Mouse (Mus musculus) frontal cortex, postnatal 36 days (tissue): ENCODE measurements around the gene Grap2.

Experiments used
- DNase-seq, 2 experiments: peaks; one replicate each; pipeline ENCODE4 v3.0.0; 2022; ENCODE audit warnings: low spot score in 2 of 2

Gene Grap2

DNA sequence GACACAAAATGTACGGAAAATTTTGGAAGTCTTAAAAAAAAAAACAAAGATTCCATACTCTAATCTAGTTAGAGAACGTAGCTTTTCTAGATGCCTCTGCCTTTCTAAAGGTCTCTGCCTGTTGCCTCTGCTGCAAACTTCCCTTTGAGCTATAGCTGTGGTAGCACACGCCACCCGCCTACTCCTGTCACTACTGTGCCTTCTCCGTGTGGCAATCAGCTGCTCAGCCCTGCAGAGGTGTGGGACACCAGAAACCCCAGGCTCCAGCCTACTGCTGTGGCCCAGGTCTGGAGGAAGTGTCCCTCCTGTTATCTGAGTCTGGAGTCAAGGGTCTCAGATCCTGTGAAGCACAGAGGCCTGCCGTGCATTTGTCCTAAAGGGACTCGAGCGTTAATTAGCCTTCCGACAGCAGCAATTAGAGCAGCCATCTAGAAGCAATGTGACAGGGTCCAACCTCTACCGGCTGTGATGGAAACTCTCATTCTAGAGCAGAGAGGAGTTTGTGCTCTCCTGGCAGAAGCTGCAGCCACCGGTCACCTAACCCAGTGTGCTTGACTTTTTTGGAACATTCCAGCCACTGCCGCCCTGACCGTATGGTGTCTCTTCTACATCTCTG is 64.5 kb downstream of the Grap2 start:
- DNase-seq, result no peak

DNA sequence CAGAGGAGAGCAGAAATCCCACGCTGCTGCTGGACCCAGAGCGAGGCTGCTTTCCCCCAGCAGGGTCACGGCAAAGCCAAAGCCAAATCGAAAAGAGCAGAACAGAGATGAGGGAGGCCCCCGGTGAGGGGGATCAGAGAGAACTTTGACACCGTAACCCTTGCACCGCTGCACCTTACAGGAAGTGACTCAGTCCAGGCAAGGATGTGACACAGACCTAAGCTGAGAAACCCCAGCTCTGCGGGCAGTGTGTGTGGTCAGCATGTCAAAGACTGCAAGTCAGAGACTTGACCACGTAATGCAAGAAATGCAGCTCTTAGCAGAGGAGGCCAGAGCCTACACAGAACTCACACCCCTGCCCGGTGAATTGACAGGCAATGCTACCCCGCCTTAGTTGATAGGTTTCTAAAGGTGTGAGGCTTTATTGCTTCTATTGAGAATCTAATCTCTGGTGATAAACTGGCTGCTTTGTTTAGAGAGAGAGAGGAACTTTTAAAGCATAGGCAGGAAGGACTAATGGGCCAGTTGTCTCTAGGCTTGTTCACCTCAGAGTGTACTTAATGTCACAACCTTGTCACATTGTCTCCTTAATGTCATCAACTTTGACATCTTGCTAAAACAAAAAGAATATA is 66.8 kb downstream of the Grap2 start:
- DNase-seq, result no peak

DNA sequence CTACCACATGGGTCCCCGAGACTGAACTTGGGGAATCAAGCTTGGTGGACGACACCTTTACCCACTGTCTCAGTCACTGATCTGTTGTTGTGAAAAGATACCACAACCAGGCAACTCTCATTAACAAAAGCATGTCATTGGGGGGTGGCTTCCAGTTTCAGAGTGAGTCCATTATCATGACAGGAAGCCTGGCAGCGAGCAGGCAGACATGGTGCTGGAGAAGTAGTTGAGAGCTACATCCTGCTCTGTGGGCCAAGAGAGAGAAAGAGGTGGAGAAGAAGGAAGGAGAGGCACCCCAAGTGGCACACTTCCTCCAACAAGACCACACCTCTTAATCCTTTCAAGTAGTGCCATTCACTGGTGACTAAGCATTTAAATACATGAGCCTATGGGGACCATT is 67.5 kb downstream of the Grap2 start:
- no peak for DNase-seq

DNA sequence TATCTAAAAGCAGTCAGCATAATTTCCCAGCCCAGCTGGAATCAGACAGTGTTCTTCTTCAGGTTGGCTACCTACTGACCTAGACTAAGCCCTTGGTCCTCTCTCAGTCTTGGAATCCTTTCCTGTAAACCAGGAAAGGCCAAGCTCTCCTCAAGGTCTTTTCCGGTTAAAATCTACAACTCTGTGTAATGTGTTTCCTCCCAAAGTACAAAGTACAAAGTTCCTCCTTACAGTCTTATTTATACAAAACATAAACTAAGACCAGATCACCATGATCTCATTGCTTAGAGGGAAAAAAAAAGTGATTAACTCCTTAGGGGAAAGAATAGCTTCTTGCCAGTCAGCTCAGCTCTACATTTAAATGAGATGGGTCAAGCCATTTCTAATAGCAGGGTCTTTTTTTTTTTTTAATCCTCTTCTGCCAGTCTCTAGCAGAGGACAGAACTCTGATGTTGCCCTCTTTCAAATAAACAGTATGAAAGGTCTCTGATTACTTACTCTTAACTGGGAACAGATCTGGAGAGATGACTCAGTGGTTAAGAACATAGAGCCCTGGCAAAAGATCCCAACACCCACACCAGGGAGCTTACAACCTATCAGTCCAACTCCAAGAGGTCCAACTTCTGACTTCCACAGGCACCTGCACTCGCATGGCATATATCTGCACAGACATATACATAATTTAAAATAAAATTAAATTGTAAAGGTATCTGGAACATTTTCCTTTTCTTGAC is 69.5 kb downstream of the Grap2 start:
- no peak for DNase-seq

DNA sequence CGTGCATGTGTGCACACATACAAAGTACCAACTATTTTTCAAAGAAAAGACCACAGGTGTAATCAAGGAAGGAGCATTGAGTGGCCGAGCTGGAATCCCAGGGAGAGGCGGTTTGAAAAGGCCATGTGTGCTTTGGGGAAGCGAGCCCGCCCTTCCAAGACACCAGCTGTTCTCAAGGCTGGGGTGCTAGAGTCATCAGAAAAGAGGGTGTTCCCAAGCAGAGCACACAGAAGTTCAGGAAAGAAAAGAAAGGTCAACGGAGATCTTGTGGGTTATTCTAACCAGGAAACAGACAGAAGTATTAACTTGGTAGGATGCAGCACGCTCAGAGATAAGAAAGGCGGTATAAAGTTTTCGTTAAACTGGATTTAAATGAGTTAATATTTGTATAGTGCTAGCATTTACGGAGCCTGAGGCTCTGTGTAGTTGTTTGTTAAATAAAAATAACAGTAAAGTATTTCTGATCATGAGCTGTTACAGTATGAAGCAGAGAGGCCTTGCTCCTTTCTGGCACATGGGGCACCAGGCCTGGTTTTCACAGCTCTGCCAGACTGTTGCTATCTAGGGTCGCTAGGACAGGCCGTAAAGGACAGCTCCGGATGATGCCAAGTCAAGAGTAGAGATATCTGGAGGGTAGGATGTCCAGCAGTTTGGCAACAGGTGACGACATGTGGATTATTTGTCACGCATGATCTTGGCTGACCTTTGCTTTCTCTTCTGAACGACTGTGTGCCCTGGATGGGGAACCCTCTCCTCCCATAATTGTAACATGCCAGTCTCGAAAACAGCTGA is 72.8 kb downstream of the Grap2 start:
- DNase-seq, result no peak

DNA sequence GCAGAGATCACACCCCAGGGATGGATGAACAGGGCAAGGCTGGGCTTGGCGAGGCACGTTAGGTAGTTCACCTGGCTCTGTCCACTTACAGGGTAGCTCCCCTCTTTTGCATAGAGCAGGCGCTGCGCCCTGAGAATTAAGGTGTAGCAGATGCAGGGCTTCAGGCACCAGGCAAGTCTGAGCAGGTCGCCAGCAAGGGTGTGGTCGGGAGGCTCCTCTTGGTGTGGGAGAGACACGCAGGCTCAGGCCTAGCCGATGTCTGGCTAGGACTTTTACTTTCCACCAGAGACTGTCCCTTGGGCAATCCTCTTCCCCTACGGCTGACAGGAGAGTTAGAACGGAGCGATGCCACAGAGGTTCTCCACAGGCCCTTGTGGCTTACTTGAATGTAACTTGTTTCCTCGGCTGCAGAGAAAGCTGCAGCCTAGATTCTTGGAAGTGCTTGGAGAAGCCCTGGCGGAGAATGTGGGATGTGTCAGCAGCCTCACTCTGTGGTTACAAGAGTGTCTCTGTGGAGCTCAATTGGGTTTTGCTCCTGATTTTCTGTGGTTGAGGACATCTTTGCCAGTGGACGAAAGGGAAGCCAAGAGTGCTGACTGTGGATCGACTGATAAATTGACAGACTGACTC is 76.7 kb downstream of the Grap2 start:
- peak; percentile 44 to 63 for DNase-seq

DNA sequence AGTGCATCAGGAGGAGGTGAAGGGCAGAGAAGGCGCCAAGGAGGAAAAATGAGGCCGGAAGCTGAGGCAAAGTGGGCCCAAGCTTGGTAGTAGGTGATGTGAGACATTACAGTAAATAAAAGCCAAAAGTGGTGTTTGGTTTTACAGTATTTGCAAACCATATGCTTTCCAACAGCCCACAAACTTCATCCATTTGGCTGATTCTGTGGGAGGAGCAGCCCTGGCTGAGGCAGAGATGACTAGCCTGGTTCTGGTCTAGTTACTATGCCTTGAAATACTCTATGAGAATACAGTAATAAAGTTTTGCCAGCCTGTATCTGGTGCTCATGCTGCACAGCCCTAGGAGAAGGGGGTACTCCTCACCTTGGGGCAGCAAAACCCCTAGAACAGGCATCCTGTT is 78.0 kb downstream of the Grap2 start:
- no peak for DNase-seq

DNA sequence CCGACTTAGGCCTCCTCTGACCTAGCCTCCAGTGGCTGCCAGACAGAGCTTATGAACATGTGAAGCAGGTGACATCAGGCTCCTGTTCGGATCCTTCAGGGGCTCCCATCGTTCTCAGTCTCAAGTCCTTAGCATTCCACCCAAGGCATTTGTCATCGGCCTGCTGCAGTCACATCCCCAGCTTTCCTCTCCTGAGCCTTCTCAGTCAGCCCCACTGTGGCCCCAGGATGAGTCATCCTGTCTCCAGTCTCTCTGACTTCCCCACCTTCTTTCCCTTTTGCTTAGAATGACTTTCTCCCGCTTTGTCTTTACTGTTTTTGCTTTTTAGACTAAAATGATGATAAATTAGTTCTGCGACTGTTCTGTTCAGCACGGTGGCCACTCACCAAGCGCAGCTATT is 81.5 kb downstream of the Grap2 start:
- no peak for DNase-seq

DNA sequence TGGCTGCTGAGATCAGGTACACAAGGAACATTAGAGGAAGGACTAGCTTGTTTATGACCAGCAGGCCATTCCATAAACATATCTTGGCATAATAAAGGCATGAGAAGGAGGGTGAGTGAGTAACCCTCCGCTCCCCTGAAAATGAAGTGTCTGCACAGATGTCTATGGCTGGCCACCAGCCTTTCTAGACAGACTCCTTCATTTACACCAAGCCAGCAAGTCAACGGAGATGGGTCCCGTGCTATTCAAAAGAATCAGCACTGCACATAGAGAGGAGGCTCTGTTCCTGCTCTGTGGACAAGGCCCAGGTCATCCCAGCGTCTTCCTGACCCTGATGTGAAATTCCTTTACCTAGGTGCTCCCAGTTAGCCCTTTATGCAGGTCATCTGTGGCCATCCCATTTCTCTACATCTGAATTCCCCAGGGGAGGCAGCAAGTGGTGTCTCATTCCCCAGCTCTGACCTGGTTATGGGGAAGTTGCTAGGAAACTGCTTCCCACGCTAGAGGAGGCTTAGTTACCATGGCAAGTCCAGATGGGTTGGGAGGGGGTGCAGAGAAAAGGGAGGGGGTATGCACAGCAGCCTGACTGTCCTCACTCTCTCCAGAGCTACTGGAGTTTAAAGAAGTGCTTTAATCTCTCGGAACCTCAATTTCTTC is 86.5 kb downstream of the Grap2 start:
- DNase-seq, result peak; percentile 53 to 70

DNA sequence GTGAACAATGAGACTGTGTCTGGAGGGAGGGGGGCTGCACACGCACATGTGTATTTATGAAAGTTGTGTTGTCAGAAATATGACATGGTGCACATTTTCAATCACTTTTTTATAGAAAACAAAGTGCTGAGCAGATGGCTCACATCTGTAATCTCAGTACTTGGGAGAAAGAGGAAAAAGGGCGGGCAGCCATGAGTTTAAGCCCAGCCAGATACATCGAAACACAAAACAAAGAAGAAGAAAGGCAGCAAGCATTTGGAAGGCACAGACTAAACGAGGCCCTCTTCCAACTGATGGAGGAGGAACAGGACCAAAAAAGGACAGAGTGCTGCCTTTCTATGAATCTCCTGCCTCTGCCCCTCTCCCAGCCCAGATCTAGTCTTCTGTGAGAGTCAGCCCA is 88.6 kb downstream of the Grap2 start:
- DNase-seq, result no peak

DNA sequence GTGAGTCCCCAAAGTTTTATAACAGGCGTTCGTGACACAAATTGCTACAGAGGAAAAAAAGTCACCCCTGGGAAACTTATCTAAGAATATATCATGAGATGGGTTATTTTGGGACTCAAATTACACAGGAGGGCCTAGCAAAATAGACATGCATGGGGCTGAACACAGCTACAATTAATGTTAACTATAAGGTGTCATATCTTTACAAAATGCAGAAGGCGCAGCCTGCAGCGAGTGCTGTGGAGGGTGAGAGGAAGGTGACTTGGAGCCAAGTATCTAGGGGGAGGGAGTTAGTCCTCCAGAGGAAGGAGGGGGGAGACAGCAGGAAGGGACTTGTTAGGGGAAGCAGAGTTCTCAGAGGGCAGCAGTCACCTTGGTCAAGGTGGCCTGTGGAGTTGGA is 92.0 kb downstream of the Grap2 start:
- no peak for DNase-seq

DNA sequence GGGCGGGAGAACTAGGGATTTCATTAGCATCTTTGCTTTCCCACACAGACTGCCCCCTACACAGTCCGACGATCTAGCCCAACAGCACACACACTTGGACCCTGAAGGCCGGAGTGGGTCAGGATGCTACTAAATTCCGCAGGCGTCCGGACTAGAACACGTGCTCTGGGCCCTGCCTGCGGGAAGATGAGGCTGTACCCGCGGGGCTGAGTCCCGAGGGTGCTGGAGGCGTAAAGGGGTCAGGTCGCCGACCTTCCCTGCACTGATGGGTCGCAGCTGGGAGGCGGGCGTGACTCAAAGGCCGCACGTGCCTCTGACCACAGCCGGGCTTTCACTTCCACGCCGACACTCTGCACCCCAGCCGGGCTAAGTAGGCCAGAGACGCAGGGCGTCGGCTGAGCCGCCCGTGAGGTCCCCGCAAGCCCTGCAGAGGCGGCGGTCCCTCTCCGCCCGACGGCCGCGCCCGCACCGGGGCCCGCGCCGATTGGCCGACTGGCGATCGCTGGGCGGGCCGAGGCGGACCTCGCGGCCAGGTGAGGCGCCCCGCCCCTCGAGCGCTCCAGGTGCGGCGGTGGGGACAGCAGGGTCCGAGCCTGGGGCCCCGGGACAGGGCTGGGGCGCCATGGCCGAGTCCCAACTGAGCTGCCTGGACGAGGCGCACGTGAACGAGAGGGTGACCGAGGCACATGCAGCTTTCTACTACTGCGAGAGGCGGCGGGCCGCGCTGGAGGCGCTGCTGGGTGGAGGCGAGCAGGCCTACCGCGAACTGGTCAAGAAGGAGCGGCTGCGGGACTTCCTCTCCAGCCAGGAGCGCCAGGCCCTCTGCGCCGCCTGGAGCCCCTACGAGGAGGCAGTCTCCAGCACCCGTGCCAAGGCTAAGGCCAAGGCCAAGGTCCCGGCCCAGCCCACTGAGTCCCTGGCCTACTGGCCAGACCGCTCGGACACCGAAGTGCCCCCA is 99.2 kb downstream of the Grap2 start, which contains the start of gene Fam83f:
Fam83f (plus strand) TSS at position 553 of the 958 bp plus-strand sequence.
- no peak for DNase-seq

DNA sequence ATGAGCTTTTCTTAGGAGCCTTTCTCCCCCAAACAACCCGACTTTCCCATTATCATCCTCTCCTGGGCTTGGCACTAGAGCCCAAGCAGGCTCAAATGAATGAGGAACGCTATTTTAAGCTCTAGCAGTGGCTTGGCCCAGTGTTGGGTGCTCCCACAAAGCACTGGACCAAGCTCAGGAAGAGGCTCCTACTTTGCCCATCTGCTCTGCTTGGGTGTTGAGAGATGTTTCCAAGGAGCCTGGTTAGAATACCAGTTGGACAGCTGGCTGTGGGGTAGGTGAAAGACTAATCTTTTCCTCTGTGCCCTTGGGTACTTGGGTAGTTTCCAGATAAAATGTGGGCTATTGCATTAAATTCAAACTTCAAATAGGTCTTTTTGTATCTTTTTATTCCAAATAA is 100.4 kb downstream of the Grap2 start:
- peak in 1 of 2 experiments; percentile 66 for DNase-seq

DNA sequence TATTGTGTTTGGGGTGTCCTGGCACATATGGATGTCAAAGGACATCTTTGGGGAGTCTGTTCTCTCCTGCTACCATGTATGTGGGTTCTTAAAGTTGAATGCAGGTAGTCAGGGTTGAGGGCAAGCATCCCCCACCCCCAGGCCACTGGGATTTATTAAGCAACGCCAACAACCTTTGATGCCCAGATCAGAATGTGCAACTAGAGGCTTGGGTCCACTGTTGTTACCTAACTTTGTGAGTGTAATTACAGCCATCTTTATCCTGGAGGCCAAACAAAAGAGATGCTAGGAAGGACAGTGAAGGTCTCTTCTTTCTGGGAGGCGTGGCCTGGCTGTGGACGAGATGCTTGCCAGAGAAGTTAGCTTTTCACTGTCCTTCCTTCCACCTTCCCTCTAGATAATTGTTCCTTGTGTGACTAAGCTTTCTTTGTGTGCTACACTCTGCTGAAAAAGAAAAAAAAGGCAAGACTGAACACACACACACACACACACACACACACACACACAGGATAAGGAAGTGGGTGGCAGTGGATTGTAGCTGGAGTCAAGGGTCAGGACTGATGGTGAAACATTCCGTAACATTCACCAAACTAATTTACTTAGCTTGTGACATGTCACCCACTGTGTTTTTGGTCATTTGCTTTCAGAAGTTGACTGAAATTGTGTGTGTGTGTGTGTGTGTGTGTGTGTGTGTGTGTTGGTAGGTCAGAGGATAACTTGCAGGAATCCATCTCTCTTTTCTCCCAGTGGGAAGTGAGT is 101.1 kb downstream of the Grap2 start:
- DNase-seq, result no peak

DNA sequence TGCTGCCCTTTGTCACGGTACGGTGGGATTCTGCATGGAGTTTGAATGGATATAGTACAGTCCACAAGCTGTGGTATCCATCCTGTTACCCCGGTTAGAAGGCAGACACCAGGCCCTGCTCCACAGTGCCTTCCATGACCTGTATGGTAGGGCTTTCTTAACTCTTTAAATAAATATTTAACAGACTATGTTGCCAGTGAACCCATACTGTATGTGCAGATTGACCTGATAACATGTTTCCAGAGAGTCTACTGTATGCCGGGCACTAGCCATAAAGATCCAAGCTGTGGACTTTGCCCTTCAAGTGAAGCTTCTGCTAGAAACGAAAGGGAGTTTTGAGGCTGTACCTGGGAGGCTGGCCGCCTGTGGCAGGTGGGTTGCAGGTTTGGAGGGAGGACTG is 102.3 kb downstream of the Grap2 start:
- DNase-seq, result no peak

DNA sequence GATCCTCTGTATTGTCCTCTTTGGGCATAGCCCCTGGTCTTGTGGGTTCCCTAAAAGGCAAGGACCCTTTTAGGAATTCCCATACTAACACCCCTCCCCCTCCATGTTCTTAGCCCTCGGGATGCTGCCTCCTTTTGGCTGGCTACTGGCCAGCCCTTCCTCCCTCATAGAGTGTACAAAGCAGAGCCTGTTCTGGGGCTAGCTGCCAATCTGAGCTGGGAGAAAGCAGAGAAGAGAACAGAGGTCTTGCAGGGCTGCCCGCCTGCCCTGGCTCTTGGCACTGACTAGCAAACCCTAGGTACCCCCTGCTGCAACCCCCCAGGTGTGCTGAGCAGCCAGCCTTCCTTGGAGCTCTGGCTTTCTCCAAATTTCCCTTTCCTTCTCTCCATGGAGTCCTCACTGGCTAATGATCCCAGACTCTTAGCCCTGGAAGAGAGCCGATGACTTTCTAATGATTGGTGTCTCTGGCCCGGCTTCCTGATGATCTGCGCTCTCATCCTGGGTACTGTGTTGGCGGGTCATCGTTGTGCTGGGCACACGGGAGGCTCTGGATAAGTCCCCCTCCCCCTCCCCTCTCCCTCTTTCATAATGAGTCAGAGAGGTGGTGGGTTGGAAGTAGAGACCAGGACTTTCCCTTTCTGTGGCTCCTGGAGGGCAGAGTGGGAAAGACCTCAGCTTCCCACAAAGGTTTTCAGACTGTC is 107.3 kb downstream of the Grap2 start:
- DNase-seq, result peak; percentile 38 to 51

DNA sequence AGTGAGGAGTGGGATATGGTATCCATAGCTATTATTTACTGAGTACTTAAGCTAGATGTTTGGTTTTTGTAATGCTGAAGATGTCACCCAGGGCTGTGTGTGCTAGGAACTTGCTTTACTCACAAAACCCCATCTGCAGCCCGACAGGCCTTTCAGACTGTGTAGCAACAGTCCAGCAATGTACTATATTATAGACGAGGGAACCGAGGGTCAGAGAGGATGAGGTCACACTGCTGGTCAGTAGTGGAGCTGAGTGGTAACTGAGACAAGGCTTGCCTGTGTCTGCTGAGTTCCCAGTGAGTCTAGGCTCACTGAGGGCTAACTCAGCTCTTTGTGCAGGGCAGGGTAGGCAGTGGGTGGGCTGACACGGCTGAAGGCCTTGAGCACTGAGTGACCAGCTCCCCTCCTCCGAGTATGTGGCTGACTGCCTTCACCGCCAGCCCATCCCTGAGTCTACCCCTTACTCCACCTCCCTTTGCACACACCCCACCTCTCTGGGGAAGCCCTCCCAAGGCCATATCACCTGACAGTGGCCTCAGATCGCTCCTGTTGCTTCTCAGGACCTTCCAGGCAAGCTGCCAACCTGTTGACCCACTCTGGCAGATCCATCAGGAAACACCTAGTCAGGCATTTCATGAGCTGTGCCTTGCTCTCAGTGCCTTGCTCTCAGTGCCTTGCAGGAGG is 108.1 kb downstream of the Grap2 start:
- no peak for DNase-seq

DNA sequence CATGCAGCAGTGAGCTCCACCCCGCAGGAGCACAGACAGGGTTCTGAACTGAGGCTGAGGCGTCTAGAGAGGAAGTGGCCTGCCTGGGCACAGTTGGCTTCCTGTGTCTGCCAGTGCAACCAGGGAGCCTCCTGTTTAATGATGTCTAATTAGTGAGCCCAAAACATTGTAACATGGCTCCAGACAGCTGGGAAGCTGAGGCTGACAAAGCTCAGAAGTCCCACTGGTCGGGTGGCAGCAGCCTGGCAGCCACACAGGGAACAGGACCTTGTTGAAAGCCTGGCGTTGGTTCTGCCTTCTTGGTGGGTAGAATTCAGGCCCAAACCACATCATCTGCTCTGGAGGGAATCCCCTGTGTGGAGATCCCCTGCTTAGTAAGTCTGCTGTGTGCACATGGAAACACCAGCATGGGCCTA is 109.1 kb downstream of the Grap2 start:
- DNase-seq, result no peak
